Mouse (Mus musculus) heart, postnatal 0 days (tissue): ENCODE data around the gene Actn2. TPM values are rescaled to one million over a fixed set of nuclear protein-coding genes. Genes with fewer than 3 reads are reported as not detected.

ENCODE experiments used
- ATAC-seq: fragments of 200-750 bp; cut with Nextera tagmentation; 2 replicates; pipeline ENCODE4 v1.8.0; 2017; ENCODE audit warnings: low read depth, moderate number of reproducible peaks, moderate library complexity; ENCODE audit not compliant: insufficient read depth
- DNase-seq: peaks from one replicate; pipeline ENCODE4 v3.0.0-alpha.2; 2016; ENCODE audit warnings: low spot score
- H3K27ac ChIP-seq: fragments of 300-500 bp; sonication (generic); 2 replicates; pipeline ENCODE4 v1.5.1; 2014; ENCODE audit warnings: low read depth, mild to moderate bottlenecking
- H3K27me3 ChIP-seq: fragments of 300-500 bp; sonication (generic); 2 replicates; pipeline ENCODE4 v1.6.1; 2014; ENCODE audit warnings: low read length, mixed read lengths; ENCODE audit not compliant: control insufficient read depth, insufficient read depth
- H3K36me3 ChIP-seq: fragments of 300-500 bp; sonication (generic); replicated peaks from 2 replicates; pipeline ENCODE4 v1.6.1; 2014; ENCODE audit warnings: low read length, mixed read lengths; ENCODE audit not compliant: control insufficient read depth, insufficient read depth
- H3K4me1 ChIP-seq: fragments of 300-500 bp; sonication (generic); 2 replicates; pipeline ENCODE4 v1.6.1; 2014; ENCODE audit warnings: antibody characterized with exemption; ENCODE audit not compliant: control insufficient read depth, insufficient read depth
- H3K4me2 ChIP-seq: fragments of 300-500 bp; sonication (generic); 2 replicates; pipeline ENCODE4 v1.6.1; 2014; ENCODE audit warnings: low read depth, mild to moderate bottlenecking, low read length, moderate library complexity
- H3K4me3 ChIP-seq: fragments of 300-500 bp; sonication (generic); 2 replicates; pipeline ENCODE4 v1.5.1; 2014; ENCODE audit warnings: low read depth, low read length
- H3K9ac ChIP-seq: fragments of 300-500 bp; sonication (generic); replicated peaks from 2 replicates; pipeline ENCODE4 v1.6.1; 2014; ENCODE audit warnings: low read depth, low read length, mixed read lengths
- H3K9me3 ChIP-seq: fragments of 300-500 bp; sonication (generic); replicated peaks from 2 replicates; pipeline ENCODE4 v1.6.1; 2016; ENCODE audit warnings: low read length; ENCODE audit not compliant: control insufficient read depth
- CTCF ChIP-seq: IDR thresholded peaks from 2 replicates; pipeline ENCODE4 v1.5.1; 2016; ENCODE audit warnings: antibody characterized with exemption, control low read depth, low read depth
- EP300 ChIP-seq: IDR thresholded peaks from 2 replicates; pipeline ENCODE4 v1.6.1; 2016; ENCODE audit warnings: antibody characterized with exemption, low read depth
- WGBS: fragments of 180-500 bp; shearing (Covaris S2); extraction: QIAGEN DNeasy Blood & Tissue Kit; methylation state at CpG from one replicate; pipeline ENCODE4 v1.1.7; 2014; 5-methylcytosine and 5-hydroxymethylcytosine counted together
- polyA plus RNA-seq: library from polyadenylated mRNA; unstranded; fragments of >200 nt; fragmentation: Nextera tagmentation; extraction: Ambion mirVana; gene quantifications from 2 replicates; pipeline ENCODE4 v1.2.1, GENCODE M21; 2015
- total RNA-seq: library from RNA; depleted of rRNA; stranded (reverse); fragments of >200 nt; gene quantifications from 2 replicates; pipeline ENCODE4 v1.2.3, GENCODE M21; 2014; ENCODE audit warnings: low replicate concordance

The Actn2 gene
- total and polyA plus RNA-seq, 2 experiments from 2014 or later, result 1,276 to 2,143 TPM

- no peak overlapping the region for H3K4me3 ChIP-seq
- H3K4me1 ChIP-seq, result no peaks in the 10 kb centered on the region
- DNase-seq, result peak; percentile 61
- no peak overlapping the region for H3K4me2 ChIP-seq
- H3K27ac ChIP-seq, result peak overlapping the region; percentile 90
- WGBS, result 45% methylated on average over 3 of the region's 3 CpGs
- no peak overlapping the region for H3K9ac ChIP-seq
- H3K36me3 ChIP-seq, result peaks cover 82% of the 10 kb centered on the region
- H3K27me3 ChIP-seq, result no peaks in the 10 kb centered on the region
- no peaks in the 10 kb centered on the region for H3K9me3 ChIP-seq
- peak; percentile 69 for TF ChIP-seq CTCF
- no peak for TF ChIP-seq EP300
- no peak for ATAC-seq
These were observed 67.6 kb downstream of the Actn2 start for GRCm38 (mm10) chr13:12272953-12273352.

GRCm38 (mm10) chr13:12267971-12268370, 72.6 kb downstream of the Actn2 start:
- TF ChIP-seq CTCF (no peak), EP300 (no peak)
- no peak overlapping the region for H3K4me2 ChIP-seq
- no peaks in the 10 kb centered on the region for H3K4me1 ChIP-seq
- H3K27ac ChIP-seq, result no peak overlapping the region
- H3K4me3 ChIP-seq, result no peak overlapping the region
- no peaks in the 10 kb centered on the region for H3K9me3 ChIP-seq
- no peaks in the 10 kb centered on the region for H3K27me3 ChIP-seq
- ATAC-seq (no peak), DNase-seq (no peak)
- peaks cover 48% of the 10 kb centered on the region for H3K36me3 ChIP-seq
- WGBS, result 90% methylated on average over 3 of the region's 3 CpGs
- no peak overlapping the region for H3K9ac ChIP-seq

- no peak overlapping the region for H3K4me3 ChIP-seq
- ATAC-seq, result no peak
- H3K9me3 ChIP-seq, result no peaks in the 10 kb centered on the region
- WGBS, result 57% methylated on average over 3 of the region's 3 CpGs
- H3K9ac ChIP-seq, result no peak overlapping the region
- no peaks in the 10 kb centered on the region for H3K27me3 ChIP-seq
- TF ChIP-seq EP300 (no peak), CTCF (peak; percentile 31)
- peaks cover 39% of the 10 kb centered on the region for H3K36me3 ChIP-seq
- H3K4me1 ChIP-seq, result no peaks in the 10 kb centered on the region
- H3K27ac ChIP-seq, result no peak overlapping the region
- H3K4me2 ChIP-seq, result no peak overlapping the region
- peak; percentile 5 for DNase-seq
These were observed 73.5 kb downstream of the Actn2 start for GRCm38 (mm10) chr13:12267097-12267496.

GRCm38 (mm10) chr13:12263996-12264395, 76.6 kb downstream of the Actn2 start:
- TF ChIP-seq EP300 (no peak; the same call in 1 of the 2 replicates), CTCF (no peak; the same call in 1 of the 2 replicates)
- peaks cover 6% of the 10 kb centered on the region for H3K9me3 ChIP-seq
- H3K36me3 ChIP-seq, result peaks cover 15% of the 10 kb centered on the region
- no peak overlapping the region for H3K4me3 ChIP-seq
- H3K9ac ChIP-seq, result no peak overlapping the region
- WGBS, result 65% methylated on average over 6 of the region's 6 CpGs
- DNase-seq (no peak), ATAC-seq (0 out of 2 replicates have a peak, but pooled peaks have one; percentile 4)
- H3K4me2 ChIP-seq, result no peak overlapping the region
- H3K4me1 ChIP-seq, result no peaks in the 10 kb centered on the region
- no peaks in the 10 kb centered on the region for H3K27me3 ChIP-seq
- no peak overlapping the region for H3K27ac ChIP-seq

GRCm38 (mm10) chr13:12261505-12261904, 79.1 kb downstream of the Actn2 start:
- Histone ChIP-seq H3K27ac (no peak overlapping the region), H3K36me3 (no peaks in the 10 kb centered on the region), H3K27me3 (no peaks in the 10 kb centered on the region), H3K4me3 (no peak overlapping the region), H3K4me1 (peaks cover 7% of the 10 kb centered on the region), H3K9me3 (peaks cover 6% of the 10 kb centered on the region), H3K9ac (no peak overlapping the region), H3K4me2 (no peak overlapping the region)
- TF ChIP-seq EP300, result no peak
- TF ChIP-seq CTCF, result peak; percentile 37
- ATAC-seq (no peak), DNase-seq (no peak)
